Mouse (Mus musculus) small intestine, adult 2 months (tissue): ENCODE measurements around the gene Tex19.1. TPM values are rescaled to one million over a fixed set of nuclear protein-coding genes. Genes with fewer than 3 reads are reported as not detected.

Experiments used
- H3K27ac ChIP-seq: fragments of 200-500 bp; 2 replicates; pipeline ENCODE4 v1.5.1; 2012; ENCODE audit warnings: low read depth, low read length, control low read depth, inconsistent platforms; ENCODE audit not compliant: insufficient read depth
- H3K27me3 ChIP-seq: fragments of 200-500 bp; 2 replicates; pipeline ENCODE4 v1.6.1; 2012; ENCODE audit warnings: mild to moderate bottlenecking, moderate library complexity, low read length, inconsistent platforms; ENCODE audit not compliant: control insufficient read depth, insufficient read depth
- H3K36me3 ChIP-seq: fragments of 200-500 bp; 2 replicates; pipeline ENCODE4 v1.6.1; 2012; ENCODE audit warnings: mild to moderate bottlenecking, low read length, control low read depth, inconsistent platforms; ENCODE audit not compliant: control insufficient read depth, insufficient read depth
- H3K4me1 ChIP-seq: fragments of 200-500 bp; 2 replicates; pipeline ENCODE4 v1.6.1; 2012; ENCODE audit warnings: low read length, inconsistent platforms, mixed read lengths; ENCODE audit not compliant: control insufficient read depth, insufficient read depth, insufficient read length
- H3K4me3 ChIP-seq: fragments of 200-500 bp; 2 replicates; pipeline ENCODE4 v1.5.1; 2012; ENCODE audit warnings: low read depth, mild to moderate bottlenecking, control low read depth, inconsistent platforms, low read length, moderate library complexity
- CTCF ChIP-seq: fragments of 200-500 bp; IDR thresholded peaks from 2 replicates; pipeline ENCODE4 v1.5.1; 2012; ENCODE audit warnings: low read depth, mild to moderate bottlenecking, control low read depth, inconsistent platforms, low read length, moderate library complexity, mixed read lengths; ENCODE audit not compliant: insufficient replicate concordance, insufficient read length; ENCODE audit errors: extremely low read depth
- POLR2A ChIP-seq: fragments of 200-500 bp; IDR thresholded peaks from 2 replicates; pipeline ENCODE4 v1.6.1; 2012; ENCODE audit warnings: low read depth, mild to moderate bottlenecking, control low read depth, inconsistent platforms, low read length, moderate library complexity
- WGBS: fragments of 180-500 bp; shearing (Covaris S2); methylation state at CpG from one replicate; pipeline ENCODE4 v1.1.7; 2018; 5-methylcytosine and 5-hydroxymethylcytosine counted together
- polyA plus RNA-seq: library from polyadenylated mRNA; depleted of rRNA; stranded (reverse); fragments of >200 nt; gene quantifications from 2 replicates; pipeline ENCODE4 v1.2.3, GENCODE M21; 2012

The Tex19.1 gene
- polyA plus RNA-seq, 1 experiment: not detected

- H3K27me3 ChIP-seq: no peaks in the 10 kb centered on the region
- no peaks in the 10 kb centered on the region for H3K4me1 ChIP-seq
- H3K36me3 ChIP-seq: no peaks in the 10 kb centered on the region
- WGBS: 46% methylated on average over 3 of the region's 3 CpGs
- TF ChIP-seq CTCF (no peak), POLR2A (no peak)
- H3K4me3 ChIP-seq: no peak overlapping the region
- H3K27ac ChIP-seq: no peak overlapping the region
These were observed 20.3 kb upstream of the Tex19.1 start for GRCm38 (mm10) chr11:121125522-121126172.

GRCm38 (mm10) chr11:121126395-121126794 is 19.5 kb upstream of the Tex19.1 start:
- TF ChIP-seq CTCF (no peak), POLR2A (no peak)
- H3K4me3 ChIP-seq: no peak overlapping the region
- no peaks in the 10 kb centered on the region for H3K36me3 ChIP-seq
- no peaks in the 10 kb centered on the region for H3K27me3 ChIP-seq
- H3K27ac ChIP-seq: no peak overlapping the region
- 76% methylated on average over 1 of the region's 1 CpGs for WGBS
- no peaks in the 10 kb centered on the region for H3K4me1 ChIP-seq

- 93% methylated on average over 3 of the region's 3 CpGs for WGBS
- no peak for TF ChIP-seq CTCF
- no peak for TF ChIP-seq POLR2A
- Histone ChIP-seq H3K4me3 (no peak overlapping the region), H3K27me3 (no peaks in the 10 kb centered on the region), H3K27ac (no peak overlapping the region), H3K4me1 (no peaks in the 10 kb centered on the region), H3K36me3 (no peaks in the 10 kb centered on the region)
These were observed 18.5 kb upstream of the Tex19.1 start for GRCm38 (mm10) chr11:121127441-121127840.

- H3K4me1 ChIP-seq: no peaks in the 10 kb centered on the region
- TF ChIP-seq CTCF (no peak), POLR2A (no peak)
These were observed 16.3 kb upstream of the Tex19.1 start for GRCm38 (mm10) chr11:121129616-121130015.

GRCm38 (mm10) chr11:121134600-121134999 is 11.3 kb upstream of the Tex19.1 start:
- Histone ChIP-seq H3K27me3 (no peaks in the 10 kb centered on the region), H3K27ac (0 out of 2 replicates have a peak overlapping the region, but pooled peaks have one; percentile 13), H3K36me3 (no peaks in the 10 kb centered on the region), H3K4me1 (peaks cover 13% of the 10 kb centered on the region), H3K4me3 (no peak overlapping the region)
- TF ChIP-seq CTCF (no peak), POLR2A (no peak)
- 15% methylated on average over 1 of the region's 1 CpGs for WGBS

More at GRCm38 (mm10) chr11:121129616-121130015, 16.3 kb upstream of the Tex19.1 start:
- Histone ChIP-seq H3K36me3 (no peaks in the 10 kb centered on the region), H3K4me3 (no peak overlapping the region), H3K27me3 (no peaks in the 10 kb centered on the region), H3K27ac (no peak overlapping the region)
- 31% methylated on average over 1 of the region's 1 CpGs for WGBS

GRCm38 (mm10) chr11:121137682-121138081 is 8.3 kb upstream of the Tex19.1 start:
- no peak for TF ChIP-seq POLR2A
- H3K27me3 ChIP-seq: no peaks in the 10 kb centered on the region

GRCm38 (mm10) chr11:121138732-121139131 is 7.2 kb upstream of the Tex19.1 start:
- TF ChIP-seq CTCF (peak; percentile 47; the same call in 1 of the 2 replicates), POLR2A (no peak)
- H3K27ac ChIP-seq: peak overlapping the region; percentile 8
- WGBS: 12% methylated on average over 6 of the region's 6 CpGs

More at GRCm38 (mm10) chr11:121137682-121138081, 8.3 kb upstream of the Tex19.1 start:
- WGBS: 48% methylated on average over 5 of the region's 5 CpGs
- Histone ChIP-seq H3K27ac (0 out of 2 replicates have a peak overlapping the region, but pooled peaks have one; percentile 8), H3K4me3 (no peak overlapping the region), H3K4me1 (peaks cover 17% of the 10 kb centered on the region), H3K36me3 (no peaks in the 10 kb centered on the region)

More at GRCm38 (mm10) chr11:121138732-121139131, 7.2 kb upstream of the Tex19.1 start:
- H3K4me1 ChIP-seq: peaks cover 17% of the 10 kb centered on the region
- H3K27me3 ChIP-seq: no peaks in the 10 kb centered on the region
- no peak overlapping the region for H3K4me3 ChIP-seq
- H3K36me3 ChIP-seq: no peaks in the 10 kb centered on the region
